Mouse (Mus musculus): ENCODE results near the gene Rtkn. TPM values are rescaled to one million over a fixed set of nuclear protein-coding genes. Genes with fewer than 3 reads are reported as not detected.
A peak's percentile ranks its signal among the peaks of the same experiment; 100 is the strongest.
"Not testable (repeated sequence)": the region's sequence is repeated elsewhere in the genome, so short reads cannot be mapped to it uniquely, and the experiment has no call there.

The Rtkn gene
- polyA plus RNA-seq, 1 experiment from 2014 or later: 12.1 TPM

DNA sequence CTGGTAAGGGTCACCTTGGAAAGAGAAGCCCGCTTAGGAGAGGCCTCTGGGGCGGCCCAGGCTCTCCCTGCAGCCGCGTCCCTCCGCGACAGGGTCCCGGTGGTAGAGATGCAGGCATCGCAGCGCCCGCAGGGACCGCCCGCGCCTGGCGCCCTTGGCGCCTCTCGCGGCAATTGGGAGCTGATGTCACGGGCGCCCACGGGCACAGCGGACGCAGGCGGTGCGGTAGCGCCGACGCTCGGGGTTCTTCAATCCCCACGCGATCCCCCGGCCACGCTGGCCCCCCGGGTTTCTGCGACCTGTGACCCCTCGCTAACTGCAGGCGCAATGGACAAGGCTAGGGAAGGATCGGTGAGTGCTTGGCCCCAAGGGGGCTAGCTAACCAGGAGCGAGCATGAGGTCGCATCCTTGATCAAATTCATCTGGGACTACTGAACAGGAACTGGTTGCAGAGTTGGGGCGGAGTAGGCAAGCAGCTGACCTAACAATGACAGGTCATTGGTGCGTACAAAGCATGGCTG lies 7.0 kb downstream of the Rtkn start:
- Histone ChIP-seq H3K9me3 (replicated peaks) (no peaks in the 10 kb centered on the region), H3K9ac (no peak overlapping the region), H3K4me1 (replicated peaks) (peaks cover 32% of the 10 kb centered on the region), H3K27ac (replicated peaks) (no peak overlapping the region), H3K36me3 (replicated peaks) (no peaks in the 10 kb centered on the region), H3K4me2 (peak overlapping the region; percentile 51), H3K27me3 (peaks cover 55% of the 10 kb centered on the region), H3K4me3 (replicated peaks) (no peak overlapping the region)
- ATAC-seq (ENCODE audit: insufficient read depth): no peak
- WGBS (ENCODE audit: insufficient replicate concordance): 5% methylated on average over 39 of the region's 41 CpGs

DNA sequence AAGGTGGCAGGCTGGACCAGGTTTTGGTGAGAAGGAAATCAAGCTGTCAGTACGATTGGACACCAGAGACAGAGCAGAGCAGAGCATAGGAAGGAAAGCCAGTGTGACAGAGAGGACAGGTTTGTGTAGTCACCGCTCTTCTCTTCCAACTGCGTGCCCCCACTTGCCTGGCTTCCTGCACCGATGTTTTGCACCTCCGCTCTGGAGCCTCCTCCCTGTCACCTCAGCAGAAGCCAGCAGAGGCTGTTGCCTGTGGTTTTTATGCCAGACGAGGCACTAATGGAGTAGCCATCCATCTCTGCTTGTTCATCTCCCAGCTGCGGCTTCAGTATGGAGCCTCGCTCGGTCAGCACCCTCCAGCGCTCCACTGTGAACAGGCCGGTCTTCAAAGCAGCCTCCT lies 7.6 kb downstream of the Rtkn start:
- Histone ChIP-seq H3K36me3 (replicated peaks) (no peaks in the 10 kb centered on the region), H3K27me3 (peaks cover 49% of the 10 kb centered on the region), H3K4me3 (replicated peaks) (no peak overlapping the region), H3K4me1 (replicated peaks) (peaks cover 26% of the 10 kb centered on the region), H3K9ac (no peak overlapping the region), H3K27ac (replicated peaks) (no peak overlapping the region), H3K4me2 (no peak overlapping the region), H3K9me3 (replicated peaks) (no peaks in the 10 kb centered on the region)
- WGBS (ENCODE audit: insufficient replicate concordance): 56% methylated on average over 11 of the region's 11 CpGs
- no peak for ATAC-seq (ENCODE audit: insufficient read depth)

DNA sequence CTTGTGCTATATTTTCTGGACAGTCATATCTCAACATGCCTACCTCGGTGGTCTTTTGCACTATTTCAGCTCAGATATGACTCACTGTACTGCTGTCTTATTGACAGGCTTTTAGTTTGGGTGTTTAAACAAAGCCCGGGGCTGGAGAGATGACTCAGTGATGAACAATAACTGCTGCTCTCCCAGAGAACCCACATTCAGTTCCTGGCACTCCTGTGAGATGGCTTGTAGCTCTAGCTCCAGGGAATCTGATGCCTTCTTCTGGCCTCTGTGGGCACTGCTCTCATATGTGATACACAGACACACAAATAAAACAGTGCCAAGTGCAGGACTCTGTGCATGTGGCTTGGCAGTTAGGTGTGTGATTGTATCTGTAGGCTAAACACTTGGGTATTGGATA lies 9.9 kb downstream of the Rtkn start:
- Histone ChIP-seq H3K4me1 (replicated peaks) (peaks cover 10% of the 10 kb centered on the region), H3K27ac (replicated peaks) (no peak overlapping the region), H3K9ac (no peak overlapping the region), H3K36me3 (replicated peaks) (peaks cover 5% of the 10 kb centered on the region; the same call in 1 of the 2 replicates), H3K9me3 (replicated peaks) (no peaks in the 10 kb centered on the region), H3K27me3 (peaks cover 25% of the 10 kb centered on the region), H3K4me3 (replicated peaks) (no peak overlapping the region), H3K4me2 (no peak overlapping the region)
- no peak for ATAC-seq (ENCODE audit: insufficient read depth)
- WGBS (ENCODE audit: insufficient replicate concordance): 29% methylated on average over 2 of the region's 2 CpGs

DNA sequence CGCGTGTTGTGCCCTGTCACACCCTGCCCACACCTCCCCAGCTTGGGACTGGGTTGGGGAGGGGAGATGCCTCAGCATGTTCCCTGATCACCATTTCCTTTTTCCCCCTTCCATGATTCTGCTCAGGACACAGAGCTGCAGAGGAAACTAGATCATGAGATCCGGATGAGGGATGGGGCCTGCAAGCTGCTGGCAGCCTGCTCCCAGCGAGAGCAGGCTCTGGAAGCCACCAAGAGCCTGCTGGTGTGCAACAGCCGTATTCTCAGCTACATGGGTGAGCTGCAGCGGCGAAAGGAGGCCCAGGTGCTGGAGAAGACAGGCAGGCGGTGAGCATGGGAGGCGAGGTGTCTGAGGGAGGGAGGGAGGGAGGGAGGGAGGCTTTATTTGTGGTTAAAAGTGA lies 10.5 kb downstream of the Rtkn start:
- H3K27ac ChIP-seq (replicated peaks): no peak overlapping the region
- H3K36me3 ChIP-seq (replicated peaks): peaks cover 5% of the 10 kb centered on the region; the same call in 1 of the 2 replicates
- no peak overlapping the region for H3K4me3 ChIP-seq (replicated peaks)
- peaks cover 10% of the 10 kb centered on the region for H3K4me1 ChIP-seq (replicated peaks)
- peaks cover 22% of the 10 kb centered on the region for H3K27me3 ChIP-seq
- no peak overlapping the region for H3K4me2 ChIP-seq
- no peak overlapping the region for H3K9ac ChIP-seq
- no peak for ATAC-seq (ENCODE audit: insufficient read depth)
- no peaks in the 10 kb centered on the region for H3K9me3 ChIP-seq (replicated peaks)
- 52% methylated on average over 9 of the region's 9 CpGs for WGBS (ENCODE audit: insufficient replicate concordance)

DNA sequence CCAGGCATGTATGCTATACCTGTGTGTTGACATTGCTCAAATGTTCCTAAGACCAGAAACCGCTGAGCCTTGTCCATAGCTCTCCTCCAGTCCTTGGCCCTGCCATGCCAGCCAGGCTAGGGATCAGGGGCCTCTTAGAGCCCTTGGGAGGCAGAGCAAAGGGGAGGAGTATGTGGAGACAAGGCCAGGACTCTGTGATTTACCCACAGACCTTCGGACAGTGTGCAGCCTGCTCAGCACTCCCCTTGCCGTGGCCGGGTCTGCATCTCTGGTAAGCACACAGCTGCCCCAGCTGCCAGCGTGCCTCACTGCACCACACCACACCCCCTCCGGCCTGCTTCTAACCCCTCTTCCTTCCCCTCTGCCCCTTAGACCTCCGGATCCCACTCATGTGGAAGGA lies 12.0 kb downstream of the Rtkn start:
- Histone ChIP-seq H3K27me3 (peaks cover 9% of the 10 kb centered on the region), H3K27ac (replicated peaks) (no peak overlapping the region), H3K9me3 (replicated peaks) (no peaks in the 10 kb centered on the region), H3K4me1 (replicated peaks) (peaks cover 3% of the 10 kb centered on the region), H3K4me2 (no peak overlapping the region), H3K36me3 (replicated peaks) (peaks cover 5% of the 10 kb centered on the region; the same call in 1 of the 2 replicates), H3K9ac (no peak overlapping the region), H3K4me3 (replicated peaks) (no peak overlapping the region)
- no peak for ATAC-seq (ENCODE audit: insufficient read depth)
- 41% methylated on average over 7 of the region's 7 CpGs for WGBS (ENCODE audit: insufficient replicate concordance)

DNA sequence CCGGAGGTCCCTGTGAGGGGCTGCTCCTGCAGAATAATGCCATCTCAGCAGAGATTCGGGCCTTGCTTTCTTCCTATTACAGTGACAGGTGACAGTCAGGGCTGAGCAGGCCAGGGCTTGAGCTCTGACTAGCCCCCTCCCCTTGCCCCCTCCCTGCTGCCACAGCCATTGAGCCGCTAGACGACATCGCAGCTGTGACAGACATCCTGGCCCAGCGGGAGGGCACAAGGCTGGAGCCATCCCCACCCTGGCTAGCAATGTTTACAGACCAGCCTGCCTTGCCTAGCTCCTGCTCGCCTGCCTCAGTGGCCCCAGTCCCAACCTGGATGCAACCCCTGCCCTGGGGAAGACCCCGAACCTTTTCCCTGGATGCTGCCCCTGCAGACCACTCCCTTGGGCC lies 16.5 kb downstream of the Rtkn start:
- Histone ChIP-seq H3K9me3 (replicated peaks) (no peaks in the 10 kb centered on the region), H3K9ac (no peak overlapping the region), H3K4me1 (replicated peaks) (peaks cover 8% of the 10 kb centered on the region; the same call in 1 of the 2 replicates), H3K27ac (replicated peaks) (no peak overlapping the region), H3K36me3 (replicated peaks) (peaks cover 5% of the 10 kb centered on the region; the same call in 1 of the 2 replicates), H3K4me3 (replicated peaks) (no peak overlapping the region), H3K4me2 (no peak overlapping the region), H3K27me3 (peaks cover 39% of the 10 kb centered on the region)
- ATAC-seq (ENCODE audit: insufficient read depth): no peak
- WGBS (ENCODE audit: insufficient replicate concordance): 41% methylated on average over 8 of the region's 8 CpGs

DNA sequence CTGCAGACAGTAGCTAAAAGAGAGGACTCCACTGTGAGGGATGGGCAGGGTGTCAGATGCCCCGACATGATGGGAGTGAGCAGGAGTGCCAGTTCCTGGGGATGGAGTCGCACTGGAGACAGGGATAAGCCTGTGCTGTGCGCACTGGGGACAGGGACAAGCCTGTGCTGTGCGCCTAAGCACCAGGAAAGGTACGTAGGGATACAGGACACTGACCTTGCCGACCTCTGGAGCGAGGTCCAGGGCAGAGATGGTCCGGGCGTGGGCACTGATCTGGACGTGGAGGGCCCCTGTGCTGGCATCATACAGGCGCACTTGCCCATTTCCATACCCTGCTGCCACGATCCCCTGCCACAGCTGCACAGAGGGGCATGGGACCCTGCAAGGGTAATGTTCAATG lies 17.8 kb downstream of the Rtkn start:
- WGBS (ENCODE audit: insufficient replicate concordance): 66% methylated on average over 12 of the region's 12 CpGs
- H3K36me3 ChIP-seq (replicated peaks): peaks cover 5% of the 10 kb centered on the region; the same call in 1 of the 2 replicates
- no peak overlapping the region for H3K27ac ChIP-seq (replicated peaks)
- no peaks in the 10 kb centered on the region for H3K9me3 ChIP-seq (replicated peaks)
- peaks cover 8% of the 10 kb centered on the region; the same call in 1 of the 2 replicates for H3K4me1 ChIP-seq (replicated peaks)
- H3K27me3 ChIP-seq: peaks cover 48% of the 10 kb centered on the region
- H3K9ac ChIP-seq: no peak overlapping the region
- ATAC-seq (ENCODE audit: insufficient read depth): no peak
- H3K4me2 ChIP-seq: no peak overlapping the region
- no peak overlapping the region for H3K4me3 ChIP-seq (replicated peaks)

DNA sequence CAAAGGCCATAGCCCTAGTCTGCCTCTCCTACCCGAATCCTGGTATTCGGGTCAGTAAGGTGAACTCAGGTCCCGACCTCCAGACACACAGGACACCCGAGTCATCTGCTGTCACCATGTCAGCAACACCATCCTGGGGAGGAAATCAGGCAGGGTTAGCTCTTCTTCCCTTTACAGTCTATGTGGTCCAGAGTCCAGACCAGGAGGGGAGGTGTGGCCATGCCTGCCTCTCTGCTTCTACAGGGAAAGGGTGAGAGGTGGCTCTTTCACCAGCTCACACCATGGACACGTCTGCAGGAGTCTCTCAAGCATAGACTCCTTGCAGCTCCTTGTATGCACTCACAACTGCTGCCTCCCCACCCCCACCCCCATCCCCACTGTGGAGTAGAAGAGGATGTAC lies 18.2 kb downstream of the Rtkn start:
- H3K36me3 ChIP-seq (replicated peaks): peaks cover 5% of the 10 kb centered on the region; the same call in 1 of the 2 replicates
- no peak for ATAC-seq (ENCODE audit: insufficient read depth)
- WGBS (ENCODE audit: insufficient replicate concordance): 50% methylated on average over 5 of the region's 5 CpGs
- H3K9me3 ChIP-seq (replicated peaks): no peaks in the 10 kb centered on the region
- H3K4me1 ChIP-seq (replicated peaks): peaks cover 8% of the 10 kb centered on the region; the same call in 1 of the 2 replicates
- no peak overlapping the region for H3K4me2 ChIP-seq
- no peak overlapping the region for H3K27ac ChIP-seq (replicated peaks)
- peaks cover 48% of the 10 kb centered on the region for H3K27me3 ChIP-seq
- H3K4me3 ChIP-seq (replicated peaks): no peak overlapping the region
- H3K9ac ChIP-seq: no peak overlapping the region

DNA sequence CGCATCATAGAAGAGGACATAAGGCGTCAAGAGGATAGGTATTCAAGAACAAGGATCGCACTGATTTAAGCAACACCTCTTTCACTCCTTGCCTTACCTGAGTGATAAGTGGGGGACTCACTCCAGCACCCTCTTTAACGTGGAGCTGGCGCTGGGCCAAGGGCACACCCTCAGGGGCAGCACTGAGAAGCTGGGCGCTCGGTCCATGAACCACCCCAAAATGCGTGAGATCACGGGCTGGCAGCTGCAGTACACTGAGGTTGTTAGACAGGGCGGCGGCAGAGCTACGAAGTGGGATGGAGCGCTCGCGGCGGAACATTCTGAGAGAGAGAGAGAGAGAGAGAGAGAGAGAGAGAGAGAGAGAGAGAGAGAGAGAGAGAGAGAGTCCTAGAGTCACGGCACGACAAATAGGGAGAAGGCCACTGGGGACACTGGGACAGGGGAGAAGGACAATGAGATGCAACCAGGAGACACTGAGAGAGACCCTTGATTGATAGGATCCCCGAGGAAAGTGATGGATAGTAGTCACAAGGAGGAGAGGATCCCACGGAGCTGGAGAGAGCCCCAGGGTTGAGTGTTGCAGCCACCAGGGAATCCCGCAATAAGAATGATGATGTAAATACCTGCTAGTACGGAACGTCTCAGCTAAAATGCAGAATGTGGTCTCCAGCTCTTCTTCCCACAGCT lies 20.4 kb downstream of the Rtkn start:
- H3K4me2 ChIP-seq: peak overlapping the region; percentile 84
- no peak overlapping the region for H3K27ac ChIP-seq (replicated peaks)
- no peaks in the 10 kb centered on the region for H3K36me3 ChIP-seq (replicated peaks)
- ATAC-seq (ENCODE audit: insufficient read depth): no peak
- peaks cover 8% of the 10 kb centered on the region; the same call in 1 of the 2 replicates for H3K4me1 ChIP-seq (replicated peaks)
- H3K9me3 ChIP-seq (replicated peaks): no peaks in the 10 kb centered on the region
- H3K9ac ChIP-seq: no peak overlapping the region
- peak overlapping the region; percentile 52 for H3K4me3 ChIP-seq (replicated peaks)
- 10% methylated on average over 23 of the region's 23 CpGs for WGBS (ENCODE audit: insufficient replicate concordance)
- peaks cover 60% of the 10 kb centered on the region for H3K27me3 ChIP-seq

DNA sequence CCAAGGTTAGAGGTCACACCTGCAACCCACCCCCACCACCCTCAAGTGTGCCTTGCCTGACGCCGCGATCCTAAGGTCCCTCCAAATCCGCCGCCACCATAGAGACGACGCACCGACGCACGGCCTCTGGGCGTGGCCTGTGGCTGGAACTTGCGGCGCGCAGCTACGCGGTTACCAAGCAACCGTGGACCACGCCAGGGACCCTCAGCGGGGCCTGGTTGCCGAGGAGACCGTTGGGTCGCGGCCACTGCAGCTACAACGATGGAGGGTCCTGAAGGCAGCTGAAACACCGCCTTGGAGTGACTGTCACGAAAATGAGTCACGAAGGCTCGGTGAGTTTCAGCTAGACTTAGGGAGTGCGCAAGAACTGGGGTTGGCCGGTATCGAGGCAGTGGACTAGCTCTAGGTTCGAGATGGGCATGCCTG lies 21.0 kb downstream of the Rtkn start, which contains the start of the genes Wdr54 and 1700003E16Rik:
Wdr54 (minus strand) TSS at position 139 of the 426 bp plus-strand sequence.
1700003E16Rik (plus strand) TSS at position 146 of the 426 bp plus-strand sequence.
- H3K36me3 ChIP-seq (replicated peaks): no peaks in the 10 kb centered on the region
- no peak within 1 kb of the TSS for H3K27ac ChIP-seq (replicated peaks)
- H3K27me3 ChIP-seq: peaks cover 66% of the 10 kb centered on the region
- no peak within 1 kb of the TSS for H3K9ac ChIP-seq
- H3K4me3 ChIP-seq (replicated peaks): peak within 1 kb of the TSS; percentile 52
- H3K9me3 ChIP-seq (replicated peaks): no peaks in the 10 kb centered on the region
- H3K4me2 ChIP-seq: peak within 1 kb of the TSS; percentile 84
- peaks cover 8% of the 10 kb centered on the region; the same call in 1 of the 2 replicates for H3K4me1 ChIP-seq (replicated peaks)
- WGBS (ENCODE audit: insufficient replicate concordance): 2% methylated on average over 32 of the region's 32 CpGs
- ATAC-seq (ENCODE audit: insufficient read depth): no peak

DNA sequence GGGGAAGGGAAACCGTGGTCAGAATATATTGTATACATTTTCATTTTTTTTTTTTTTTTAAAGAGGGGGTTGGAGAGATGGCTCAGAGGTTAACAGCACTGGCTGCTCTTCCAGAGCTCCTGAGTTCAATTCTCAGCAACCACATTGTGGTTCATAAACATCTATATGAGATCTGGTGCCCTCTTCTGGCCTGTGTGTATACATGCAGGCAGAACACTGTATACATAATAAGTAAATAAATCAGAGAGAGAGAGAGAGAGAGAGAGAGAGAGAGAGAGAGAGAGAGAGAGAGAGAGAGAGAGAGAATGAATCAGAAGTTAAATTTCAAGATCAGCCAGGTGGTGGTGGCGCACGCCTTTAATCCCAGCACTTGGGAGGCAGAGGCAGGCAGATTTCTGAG lies 24.2 kb downstream of the Rtkn start:
- not testable (repeated sequence) for H3K27ac ChIP-seq (replicated peaks); H3K9ac ChIP-seq; H3K4me2 ChIP-seq; ATAC-seq (ENCODE audit: insufficient read depth); H3K9me3 ChIP-seq (replicated peaks); H3K36me3 ChIP-seq (replicated peaks); H3K4me3 ChIP-seq (replicated peaks)
- Histone ChIP-seq H3K4me1 (replicated peaks) (peaks cover 22% of the 10 kb centered on the region), H3K27me3 (peaks cover 81% of the 10 kb centered on the region)
- whole genome bisulfite sequencing (ENCODE audit: insufficient replicate concordance): 27% methylated on average over 3 of the region's 3 CpGs
